Mouse (Mus musculus): Measurements from ENCODE around the gene Crtac1.

- TF ChIP-seq CTCF (IDR thresholded peaks at IDR 0.05; ENCODE audit: borderline replicate concordance, insufficient read depth, low read length) (no peak), POLR2A (IDR thresholded peaks at IDR 0.05; ENCODE audit: low read depth, low read length) (no peak)
Measured at GRCm38 (mm10) chr19:42284178-42284577, 147.4 kb downstream of the Crtac1 start.

Data from embryonic fibroblast, embryonic 13.5 days (primary cell).